In the genomic region with DNA sequence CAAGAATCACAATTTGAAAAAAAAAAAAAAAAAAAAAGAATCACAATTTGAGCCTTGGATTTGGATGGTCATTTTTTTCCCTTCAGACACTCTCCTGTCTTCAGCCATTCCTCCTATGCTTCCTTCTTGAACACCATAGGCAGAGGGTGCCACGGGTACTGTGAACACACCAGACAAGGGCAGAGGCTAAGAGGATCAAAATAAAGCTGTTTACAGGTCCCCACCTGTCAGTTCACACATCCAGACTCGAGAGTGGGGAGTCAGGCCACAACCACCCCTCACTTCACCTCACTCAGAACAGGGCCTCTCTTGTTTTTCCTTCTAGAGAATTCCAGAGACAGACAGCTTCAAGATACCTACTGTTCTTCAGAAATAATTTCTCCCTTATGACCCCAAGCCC, we compare ENCODE assay signal across 19 mouse cellular contexts.
A peak's percentile ranks its signal among the peaks of the same experiment; 100 is the strongest.
DNase-seq lines count a peak whose midpoint lies in the region; ATAC-seq and TF ChIP-seq lines count a peak whose summit lies in the region.
"Had no signal": no experiment of that assay in that cellular context is flagged by ENCODE, and none has a peak within 500 bp of the region (broad histone marks: within the 10 kb centered on the region; RNA-seq: fewer than 3 reads in every experiment).

No protein-coding gene starts in this region.

- no peaks in the 10 kb centered on the region for H3K9me3 ChIP-seq in heart, postnatal 0 days (replicated peaks; ENCODE audit: control insufficient read depth, low read length)
- no peaks in the 10 kb centered on the region for H3K9me3 ChIP-seq in heart, embryonic 11.5 days (replicated peaks; ENCODE audit: control insufficient read depth, low read length)
- H3K9me3 ChIP-seq in midbrain, embryonic 15.5 days = no peaks in the 10 kb centered on the region
- H3K9me3 ChIP-seq in midbrain, embryonic 11.5 days (ENCODE audit: control insufficient read depth, low read length) = no peaks in the 10 kb centered on the region
- no peaks in the 10 kb centered on the region for H3K9me3 ChIP-seq in hindbrain, embryonic 16.5 days (ENCODE audit: control insufficient read depth, low read length)
- H3K9me3 ChIP-seq: heart, embryonic 12.5 days; limb, embryonic 13.5 days; liver, embryonic 13.5 days; lung, embryonic 15.5 days; stomach, embryonic 15.5 days had no signal

- 34% methylated on average over 2 of the region's 2 CpGs for WGBS in heart, postnatal 0 days
- WGBS in heart, embryonic 11.5 days (ENCODE audit: insufficient replicate concordance) = 40% methylated on average over 2 of the region's 2 CpGs
- WGBS in midbrain, embryonic 15.5 days = 65% methylated on average over 2 of the region's 2 CpGs
- WGBS in midbrain, embryonic 11.5 days = 72% methylated on average over 2 of the region's 2 CpGs
- WGBS in hindbrain, embryonic 16.5 days = 54% methylated on average over 2 of the region's 2 CpGs

- ATAC-seq in heart, postnatal 0 days (ENCODE audit: insufficient read depth, low read depth) = no peak
- no peak for ATAC-seq in heart, embryonic 11.5 days (replicated peaks; ENCODE audit: insufficient number of reproducible peaks, low FRiP score, low TSS enrichment)
- ATAC-seq in midbrain, embryonic 15.5 days (replicated peaks) = no peak
- no peak for ATAC-seq in midbrain, embryonic 11.5 days (ENCODE audit: low FRiP score)
- no peak for ATAC-seq in hindbrain, embryonic 16.5 days

- H3K4me2 ChIP-seq in heart, postnatal 0 days (ENCODE audit: low read depth, low read length) = no peak overlapping the region
- H3K4me2 ChIP-seq in heart, embryonic 11.5 days = no peak overlapping the region
- H3K4me2 ChIP-seq in midbrain, embryonic 15.5 days = no peak overlapping the region
- H3K4me2 ChIP-seq in midbrain, embryonic 11.5 days = no peak overlapping the region
- H3K4me2 ChIP-seq in hindbrain, embryonic 16.5 days (ENCODE audit: low read length) = no peak overlapping the region
- H3K4me2 ChIP-seq: heart, embryonic 12.5 days; liver, embryonic 13.5 days; lung, embryonic 15.5 days; stomach, embryonic 15.5 days had no signal

- H3K27ac ChIP-seq in heart, postnatal 0 days (ENCODE audit: low read depth) = 0 out of 2 replicates have a peak overlapping the region, but pooled peaks have one; percentile 2
- H3K27ac ChIP-seq in heart, embryonic 11.5 days (ENCODE audit: low read depth, low read length) = no peak overlapping the region
- peak overlapping the region; percentile 54; the same call in 1 of the 2 replicates for H3K27ac ChIP-seq in midbrain, embryonic 15.5 days
- no peak overlapping the region for H3K27ac ChIP-seq in midbrain, embryonic 11.5 days (ENCODE audit: low read depth, low read length)
- H3K27ac ChIP-seq in hindbrain, embryonic 16.5 days (ENCODE audit: low read depth, low read length) = peak overlapping the region; percentile 46
- H3K27ac ChIP-seq: limb, embryonic 13.5 days; liver, embryonic 13.5 days; lung, embryonic 15.5 days; stomach, embryonic 15.5 days had no signal

- no peak for DNase-seq in heart, postnatal 0 days (ENCODE audit: low spot score)
- no peak for DNase-seq in midbrain, embryonic 11.5 days (ENCODE audit: low spot score, missing footprints)
- DNase-seq in lung, adult 18-20 months = no peak
- no peak for DNase-seq in kidney, postnatal 10 days
- DNase-seq: B cell, adult 2 months; cerebellum, adult 18-20 months; cerebellum, postnatal 25 days; embryo, embryonic 11 days; layer of hippocampus, postnatal 36 days; liver, embryonic 13.5 days; lung, postnatal 4 days; thymus, adult 2 months had no signal

- no peak overlapping the region for H3K4me3 ChIP-seq in heart, postnatal 0 days (ENCODE audit: low read depth, low read length)
- H3K4me3 ChIP-seq in heart, embryonic 11.5 days (ENCODE audit: low read depth, low read length) = no peak overlapping the region
- no peak overlapping the region for H3K4me3 ChIP-seq in midbrain, embryonic 15.5 days
- H3K4me3 ChIP-seq in midbrain, embryonic 11.5 days (ENCODE audit: low read depth, low read length) = no peak overlapping the region
- no peak overlapping the region for H3K4me3 ChIP-seq in hindbrain, embryonic 16.5 days (ENCODE audit: low read length)
- H3K4me3 ChIP-seq: heart, embryonic 12.5 days; limb, embryonic 13.5 days; liver, embryonic 13.5 days; lung, embryonic 15.5 days; stomach, embryonic 15.5 days had no signal

- H3K36me3 ChIP-seq in heart, postnatal 0 days (replicated peaks; ENCODE audit: control insufficient read depth, insufficient read depth, low read length) = 0 out of 2 replicates have a peak, but pooled peaks cover 4% of the 10 kb centered on the region
- H3K36me3 ChIP-seq in heart, embryonic 11.5 days (ENCODE audit: control insufficient read depth, insufficient read depth, low read length) = peaks cover 3% of the 10 kb centered on the region; the same call in 1 of the 2 replicates
- no peaks in the 10 kb centered on the region for H3K36me3 ChIP-seq in midbrain, embryonic 15.5 days (replicated peaks)
- H3K36me3 ChIP-seq in midbrain, embryonic 11.5 days (ENCODE audit: control insufficient read depth, insufficient read depth, low read length) = no peaks in the 10 kb centered on the region; the same call in 1 of the 2 replicates
- no peaks in the 10 kb centered on the region for H3K36me3 ChIP-seq in hindbrain, embryonic 16.5 days (ENCODE audit: control insufficient read depth, insufficient read depth, low read length)
- H3K36me3 ChIP-seq: lung, embryonic 15.5 days had no signal

- peaks cover 30% of the 10 kb centered on the region for H3K4me1 ChIP-seq in heart, postnatal 0 days (ENCODE audit: control insufficient read depth, insufficient read depth)
- peaks cover 60% of the 10 kb centered on the region for H3K4me1 ChIP-seq in heart, embryonic 11.5 days (ENCODE audit: control insufficient read depth, insufficient read depth, low read length)
- peaks cover 64% of the 10 kb centered on the region for H3K4me1 ChIP-seq in midbrain, embryonic 15.5 days
- H3K4me1 ChIP-seq in midbrain, embryonic 11.5 days (ENCODE audit: control insufficient read depth, insufficient read depth, low read length) = peaks cover 43% of the 10 kb centered on the region
- peaks cover 60% of the 10 kb centered on the region for H3K4me1 ChIP-seq in hindbrain, embryonic 16.5 days (ENCODE audit: control insufficient read depth, insufficient read depth, low read depth, low read length)

- TF ChIP-seq EP300 in heart, postnatal 0 days (IDR thresholded peaks at IDR 0.05; ENCODE audit: low read depth) = no peak

- H3K27me3 ChIP-seq in heart, postnatal 0 days (ENCODE audit: control insufficient read depth, insufficient read depth, low read length) = no peaks in the 10 kb centered on the region
- no peaks in the 10 kb centered on the region for H3K27me3 ChIP-seq in heart, embryonic 11.5 days (ENCODE audit: control insufficient read depth, insufficient read depth, low read length)
- H3K27me3 ChIP-seq in midbrain, embryonic 15.5 days (replicated peaks) = no peaks in the 10 kb centered on the region
- no peaks in the 10 kb centered on the region for H3K27me3 ChIP-seq in midbrain, embryonic 11.5 days (ENCODE audit: control insufficient read depth, insufficient read depth, low read length)
- no peaks in the 10 kb centered on the region for H3K27me3 ChIP-seq in hindbrain, embryonic 16.5 days (replicated peaks; ENCODE audit: control insufficient read depth, insufficient read depth, low read length)
- H3K27me3 ChIP-seq: heart, embryonic 12.5 days; limb, embryonic 13.5 days; liver, embryonic 13.5 days; lung, embryonic 15.5 days; stomach, embryonic 15.5 days had no signal

- no peak overlapping the region for H3K9ac ChIP-seq in heart, postnatal 0 days (replicated peaks; ENCODE audit: low read depth, low read length)
- no peak overlapping the region for H3K9ac ChIP-seq in heart, embryonic 11.5 days (ENCODE audit: low read depth, low read length)
- H3K9ac ChIP-seq in midbrain, embryonic 15.5 days = no peak overlapping the region
- no peak overlapping the region for H3K9ac ChIP-seq in midbrain, embryonic 11.5 days (ENCODE audit: low read length)
- H3K9ac ChIP-seq in hindbrain, embryonic 16.5 days (ENCODE audit: low read depth, low read length) = no peak overlapping the region
- H3K9ac ChIP-seq: heart, embryonic 12.5 days; limb, embryonic 13.5 days; liver, embryonic 13.5 days; lung, embryonic 15.5 days; stomach, embryonic 15.5 days had no signal

- no peak for TF ChIP-seq CTCF in heart, postnatal 0 days (IDR thresholded peaks at IDR 0.05; ENCODE audit: low read depth)

Comparison
In these comparisons a context has a peak if more than half of its experiments do, and no peak if none do; other contexts are left out.
1. H3K27ac ChIP-seq: peak in heart, postnatal 0 days (single experiment), midbrain, embryonic 15.5 days (single experiment) and hindbrain, embryonic 16.5 days (single experiment); none in heart, embryonic 11.5 days (single experiment) and midbrain, embryonic 11.5 days (single experiment).